Mouse (Mus musculus) liver, embryonic 15.5 days (tissue): ENCODE data around the gene Kcnq5. TPM values are rescaled to one million over a fixed set of nuclear protein-coding genes. Genes with fewer than 3 reads are reported as not detected.

Experiments used
- ATAC-seq: fragments of 200-750 bp; cut with Nextera tagmentation; 2 replicates; pipeline ENCODE4 v1.8.0; 2017; ENCODE audit warnings: moderate number of reproducible peaks, mild to moderate bottlenecking, moderate library complexity; ENCODE audit not compliant: insufficient read depth
- H3K27ac ChIP-seq: fragments of 300-500 bp; sonication (generic); replicated peaks from 2 replicates; pipeline ENCODE4 v1.5.1; 2015; ENCODE audit warnings: mild to moderate bottlenecking, inconsistent platforms
- H3K27me3 ChIP-seq: fragments of 300-500 bp; sonication (generic); 2 replicates; pipeline ENCODE4 v1.6.1; 2015; ENCODE audit warnings: mild to moderate bottlenecking, inconsistent platforms
- H3K36me3 ChIP-seq: fragments of 300-500 bp; sonication (generic); replicated peaks from 2 replicates; pipeline ENCODE4 v1.6.1; 2015; ENCODE audit warnings: moderate library complexity, mild to moderate bottlenecking, inconsistent platforms
- H3K4me1 ChIP-seq: fragments of 300-500 bp; sonication (generic); replicated peaks from 2 replicates; pipeline ENCODE4 v1.6.1; 2015; ENCODE audit warnings: inconsistent platforms
- H3K4me2 ChIP-seq: fragments of 300-500 bp; sonication (generic); 2 replicates; pipeline ENCODE4 v1.6.1; 2015; ENCODE audit warnings: moderate library complexity, mild to moderate bottlenecking, inconsistent platforms
- H3K4me3 ChIP-seq: fragments of 300-500 bp; sonication (generic); replicated peaks from 2 replicates; pipeline ENCODE4 v1.5.1; 2015; ENCODE audit warnings: mild to moderate bottlenecking, inconsistent platforms
- H3K9ac ChIP-seq: fragments of 300-500 bp; sonication (generic); 2 replicates; pipeline ENCODE4 v1.6.1; 2015; ENCODE audit warnings: moderate library complexity, mild to moderate bottlenecking, inconsistent platforms
- H3K9me3 ChIP-seq: fragments of 300-500 bp; sonication (generic); replicated peaks from 2 replicates; pipeline ENCODE4 v1.6.1; 2016; ENCODE audit warnings: inconsistent platforms
- WGBS: fragments of 180-500 bp; shearing (Covaris S2); methylation state at CpG from one replicate; pipeline ENCODE4 v1.1.7; 2015; ENCODE audit warnings: mixed read lengths; ENCODE audit not compliant: insufficient replicate concordance; 5-methylcytosine and 5-hydroxymethylcytosine counted together
- polyA plus RNA-seq: library from polyadenylated mRNA; unstranded; fragments of >200 nt; fragmentation: Nextera tagmentation; extraction: Ambion mirVana; gene quantifications from 2 replicates; pipeline ENCODE4 v1.2.1, GENCODE M21; 2015

The Kcnq5 gene
- polyA plus RNA-seq, 1 experiment from 2014 or later = 0.10 TPM

DNA sequence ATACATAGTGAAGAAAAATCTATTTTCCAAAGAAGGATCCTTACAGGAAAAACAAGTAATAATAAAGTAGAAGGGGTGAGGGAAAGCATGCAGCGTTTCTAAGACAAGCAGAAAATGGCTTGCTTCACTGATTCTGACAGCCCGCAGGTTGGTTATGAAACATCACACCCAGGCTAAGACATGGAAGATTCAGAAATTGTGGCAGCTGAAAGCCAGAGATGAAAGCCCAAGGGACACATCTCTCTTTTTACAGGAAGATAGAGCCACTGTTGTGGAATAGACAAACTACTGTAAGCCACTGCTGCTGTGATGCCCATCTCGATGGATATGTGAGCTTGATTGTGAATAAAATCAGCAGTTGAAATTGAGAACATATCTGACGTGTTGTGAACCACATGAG, 20.9 kb downstream of the Kcnq5 start:
- Histone ChIP-seq H3K27me3 (no peaks in the 10 kb centered on the region), H3K9me3 (no peaks in the 10 kb centered on the region), H3K27ac (no peak overlapping the region), H3K36me3 (no peaks in the 10 kb centered on the region), H3K4me3 (no peak overlapping the region), H3K4me1 (no peaks in the 10 kb centered on the region), H3K4me2 (no peak overlapping the region), H3K9ac (no peak overlapping the region)
- no peak for ATAC-seq
- 51% methylated on average over 4 of the region's 4 CpGs for WGBS

DNA sequence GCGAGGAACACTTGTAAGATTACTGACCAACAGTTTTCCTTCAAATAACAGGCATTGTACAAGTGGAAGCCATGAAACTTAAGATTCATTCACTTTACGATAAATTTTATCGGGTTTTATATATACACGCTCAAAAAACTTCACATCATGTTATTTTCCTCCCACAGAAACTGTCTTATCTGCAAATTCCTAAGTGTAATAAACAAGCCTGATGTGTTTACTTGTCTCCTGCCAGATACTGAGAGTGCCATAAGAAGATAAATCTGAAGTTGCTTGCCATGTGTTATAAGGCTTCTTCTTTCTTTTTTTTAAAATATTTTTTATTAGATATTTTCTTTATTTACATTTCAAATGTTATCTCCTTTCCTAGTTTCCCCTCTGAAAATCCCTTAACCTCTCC, 34.6 kb downstream of the Kcnq5 start:
- 58% methylated on average over 4 of the region's 4 CpGs for WGBS
- H3K9ac ChIP-seq = no peak overlapping the region
- H3K4me2 ChIP-seq = no peak overlapping the region

DNA sequence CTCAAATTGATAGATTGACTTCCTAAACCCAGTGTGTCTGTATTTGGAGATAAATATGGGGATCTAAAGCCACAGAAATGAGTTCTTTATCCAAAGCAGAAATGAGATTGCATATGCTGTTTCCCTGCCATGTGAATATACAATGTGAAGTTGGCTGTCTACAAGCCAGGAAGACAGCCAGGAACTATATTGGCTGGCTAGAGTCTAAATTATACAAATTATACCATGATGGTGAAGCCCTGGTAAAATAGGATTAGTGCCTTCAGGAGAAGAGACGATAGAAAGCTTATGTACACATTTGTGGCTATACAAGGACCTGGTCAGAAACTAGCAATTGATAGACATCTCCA, 38.5 kb downstream of the Kcnq5 start:
- Histone ChIP-seq H3K4me1 (no peaks in the 10 kb centered on the region), H3K9ac (no peak overlapping the region), H3K27me3 (no peaks in the 10 kb centered on the region), H3K4me2 (no peak overlapping the region), H3K36me3 (no peaks in the 10 kb centered on the region), H3K9me3 (no peaks in the 10 kb centered on the region), H3K4me3 (no peak overlapping the region), H3K27ac (no peak overlapping the region)
- WGBS = 53% methylated on average over 1 of the region's 1 CpGs
- ATAC-seq = no peak

More for the DNA sequence above, 34.6 kb downstream of the Kcnq5 start:
- Histone ChIP-seq H3K36me3 (no peaks in the 10 kb centered on the region), H3K27ac (no peak overlapping the region), H3K4me1 (no peaks in the 10 kb centered on the region), H3K4me3 (no peak overlapping the region), H3K27me3 (no peaks in the 10 kb centered on the region), H3K9me3 (no peaks in the 10 kb centered on the region)
- no peak for ATAC-seq

DNA sequence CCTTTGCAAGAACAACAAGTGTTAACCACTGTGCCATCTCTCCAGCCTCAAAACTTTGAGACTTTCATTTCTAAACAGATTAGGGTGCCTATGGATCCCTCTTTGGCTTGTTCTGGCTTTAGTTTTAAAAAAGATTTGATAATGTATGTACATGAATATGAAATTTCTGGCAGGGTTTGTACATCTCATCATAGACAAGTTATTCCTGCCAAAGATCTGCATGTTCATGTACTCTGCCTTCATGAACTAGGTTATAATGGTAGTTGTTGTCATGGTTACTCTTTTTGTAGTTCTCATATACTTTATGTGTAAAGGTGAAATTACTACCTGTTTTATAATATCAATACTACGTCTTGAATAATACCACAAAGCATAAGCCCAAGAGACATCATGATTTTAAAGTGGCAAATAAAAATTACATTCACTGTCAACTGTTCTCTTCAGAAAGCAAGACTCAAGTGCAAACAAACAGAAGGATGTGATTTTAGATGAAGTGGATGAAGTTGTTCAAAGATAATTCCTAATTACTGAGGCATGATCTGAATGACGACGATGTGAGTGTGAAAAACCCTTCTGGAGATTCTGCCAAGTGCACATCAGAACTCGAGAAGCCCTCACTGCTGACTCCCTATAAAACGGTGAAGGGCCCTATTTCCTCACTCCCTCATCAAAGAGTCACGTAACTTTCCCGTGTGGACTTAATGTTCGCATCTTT, 39.0 kb downstream of the Kcnq5 start:
- no peak for ATAC-seq
- Histone ChIP-seq H3K9ac (no peak overlapping the region), H3K27me3 (no peaks in the 10 kb centered on the region), H3K4me1 (no peaks in the 10 kb centered on the region), H3K9me3 (no peaks in the 10 kb centered on the region), H3K4me2 (no peak overlapping the region), H3K36me3 (no peaks in the 10 kb centered on the region), H3K27ac (no peak overlapping the region), H3K4me3 (no peak overlapping the region)
- WGBS = 69% methylated on average over 8 of the region's 8 CpGs

DNA sequence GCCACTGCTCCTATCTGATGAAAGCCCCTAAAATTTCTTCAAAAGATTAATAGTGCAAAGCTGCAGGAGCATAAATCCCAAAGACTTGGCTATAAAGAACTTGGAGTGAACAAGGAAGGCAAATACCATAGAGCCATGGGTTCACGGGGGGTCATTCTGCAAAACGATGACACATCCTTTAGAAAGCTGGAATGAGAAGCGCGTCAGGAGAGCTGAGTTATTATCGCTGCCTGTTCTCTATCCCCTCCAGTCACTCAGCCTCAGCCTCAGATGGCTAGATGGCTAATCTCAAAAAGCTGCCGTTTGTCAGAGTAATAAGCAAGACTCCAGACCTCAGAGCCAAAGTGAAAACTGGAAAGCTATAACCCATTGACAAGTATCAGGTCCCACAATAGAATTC, 42.5 kb downstream of the Kcnq5 start:
- 70% methylated on average over 6 of the region's 6 CpGs for WGBS

DNA sequence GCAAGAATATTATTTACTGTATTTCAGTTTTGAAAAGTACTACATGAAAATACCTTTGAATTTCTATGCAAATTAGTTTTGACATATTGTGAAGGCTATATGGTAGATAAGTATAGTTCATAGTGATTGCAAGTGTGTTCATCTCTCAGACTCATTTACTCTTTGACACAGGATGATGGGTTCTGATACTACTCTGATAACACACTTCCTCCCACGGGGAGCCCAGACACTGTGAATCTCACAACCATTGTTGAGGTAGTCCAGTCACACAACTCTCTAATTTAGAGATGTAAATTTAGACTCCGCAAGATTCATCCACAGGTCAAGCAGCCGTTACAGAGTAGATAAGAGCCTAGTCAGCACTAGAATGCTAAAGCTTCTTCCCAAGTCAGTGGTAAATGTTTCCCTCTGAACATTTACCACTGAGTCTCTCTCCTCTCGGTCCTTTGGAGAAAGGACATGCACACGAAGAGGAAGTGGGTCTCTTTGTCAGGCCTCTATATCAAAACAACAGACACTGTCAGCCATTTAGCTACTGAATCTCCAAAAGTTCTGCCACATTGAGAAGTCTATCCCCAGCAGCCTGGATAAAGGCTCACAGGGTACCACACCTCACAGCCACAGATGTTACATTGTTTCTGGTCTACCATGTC, 65.5 kb downstream of the Kcnq5 start:
- WGBS = 19% methylated on average over 5 of the region's 5 CpGs
- no peak overlapping the region for H3K4me3 ChIP-seq
- ATAC-seq = no peak
- H3K9me3 ChIP-seq = no peaks in the 10 kb centered on the region
- H3K9ac ChIP-seq = no peak overlapping the region
- H3K4me2 ChIP-seq = no peak overlapping the region
- H3K36me3 ChIP-seq = no peaks in the 10 kb centered on the region
- no peaks in the 10 kb centered on the region for H3K4me1 ChIP-seq
- H3K27me3 ChIP-seq = no peaks in the 10 kb centered on the region
- no peak overlapping the region for H3K27ac ChIP-seq

More for the DNA sequence above, 42.5 kb downstream of the Kcnq5 start:
- ATAC-seq = no peak
- no peaks in the 10 kb centered on the region for H3K4me1 ChIP-seq
- H3K27ac ChIP-seq = no peak overlapping the region
- H3K9ac ChIP-seq = no peak overlapping the region
- H3K9me3 ChIP-seq = no peaks in the 10 kb centered on the region
- H3K36me3 ChIP-seq = no peaks in the 10 kb centered on the region
- H3K4me3 ChIP-seq = no peak overlapping the region
- no peak overlapping the region for H3K4me2 ChIP-seq
- no peaks in the 10 kb centered on the region for H3K27me3 ChIP-seq

DNA sequence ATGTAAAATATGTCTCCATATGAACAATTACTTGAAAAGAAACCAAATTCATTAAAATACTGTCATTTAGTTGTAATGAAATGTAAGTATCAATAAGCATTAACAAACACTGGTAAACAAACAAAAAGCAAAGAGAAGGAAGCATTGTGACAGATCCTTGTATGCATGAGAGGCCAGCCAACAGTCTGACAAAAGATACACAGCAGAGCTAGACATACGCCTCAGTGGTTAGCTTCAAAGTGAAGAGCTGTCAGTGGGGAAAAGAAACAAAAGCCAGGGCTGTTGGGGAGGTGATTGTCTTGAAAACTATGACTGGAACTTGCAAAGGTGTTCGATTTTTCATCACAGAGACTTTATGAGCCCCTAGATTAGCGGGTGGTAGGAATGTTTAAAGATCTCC, 78.0 kb downstream of the Kcnq5 start:
- Histone ChIP-seq H3K9me3 (no peaks in the 10 kb centered on the region), H3K27me3 (no peaks in the 10 kb centered on the region), H3K36me3 (no peaks in the 10 kb centered on the region), H3K4me3 (no peak overlapping the region), H3K4me1 (no peaks in the 10 kb centered on the region), H3K4me2 (no peak overlapping the region), H3K27ac (no peak overlapping the region), H3K9ac (no peak overlapping the region)
- 62% methylated on average over 3 of the region's 3 CpGs for WGBS
- ATAC-seq = no peak

DNA sequence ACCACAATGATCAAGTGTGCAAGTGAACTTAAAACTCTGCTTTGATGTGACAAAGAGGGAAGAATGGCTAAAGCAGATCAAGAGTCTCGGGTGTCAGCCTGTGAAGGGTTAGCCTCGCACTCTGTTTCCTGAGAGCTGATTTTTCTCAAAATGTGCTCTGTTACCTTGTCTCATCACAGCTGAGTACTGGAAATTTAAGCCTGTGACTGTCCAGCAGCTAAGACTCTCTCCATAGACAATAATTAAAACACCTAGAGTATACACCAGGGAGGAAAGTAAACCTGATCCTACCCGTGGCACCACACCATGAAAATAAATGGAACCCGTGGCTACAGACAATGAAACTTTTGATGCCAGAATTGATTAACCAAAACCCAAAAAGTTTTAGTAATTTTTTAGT, 90.9 kb downstream of the Kcnq5 start:
- H3K4me1 ChIP-seq = no peaks in the 10 kb centered on the region
- H3K27me3 ChIP-seq = no peaks in the 10 kb centered on the region
- H3K4me2 ChIP-seq = no peak overlapping the region
- no peaks in the 10 kb centered on the region for H3K36me3 ChIP-seq
- ATAC-seq = no peak
- no peaks in the 10 kb centered on the region for H3K9me3 ChIP-seq
- H3K27ac ChIP-seq = no peak overlapping the region
- H3K9ac ChIP-seq = no peak overlapping the region
- no peak overlapping the region for H3K4me3 ChIP-seq
- WGBS = 45% methylated on average over 4 of the region's 4 CpGs

DNA sequence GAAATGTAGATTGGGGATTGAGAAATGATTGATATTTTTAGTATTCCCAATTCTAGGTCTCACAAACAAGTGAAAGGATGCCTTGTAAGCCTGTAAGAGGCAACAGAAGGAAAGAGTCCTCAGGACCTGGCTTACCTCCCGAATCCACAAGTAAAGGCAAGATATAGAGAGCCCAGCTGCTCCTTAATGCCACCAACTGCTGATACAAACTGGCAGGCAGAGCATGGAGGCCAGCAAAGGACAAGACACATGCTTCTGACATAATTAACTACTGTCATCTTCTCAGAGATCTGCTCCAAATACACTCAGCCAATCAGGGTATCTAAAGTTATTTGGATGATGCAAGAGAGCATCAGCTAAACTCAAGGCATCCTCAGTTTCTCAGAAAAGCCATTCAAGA, 93.3 kb downstream of the Kcnq5 start:
- Histone ChIP-seq H3K4me3 (no peak overlapping the region), H3K4me2 (no peak overlapping the region), H3K4me1 (no peaks in the 10 kb centered on the region), H3K9me3 (no peaks in the 10 kb centered on the region), H3K27ac (no peak overlapping the region), H3K36me3 (no peaks in the 10 kb centered on the region), H3K27me3 (no peaks in the 10 kb centered on the region), H3K9ac (no peak overlapping the region)
- ATAC-seq = no peak
- WGBS = 33% methylated on average over 1 of the region's 1 CpGs

DNA sequence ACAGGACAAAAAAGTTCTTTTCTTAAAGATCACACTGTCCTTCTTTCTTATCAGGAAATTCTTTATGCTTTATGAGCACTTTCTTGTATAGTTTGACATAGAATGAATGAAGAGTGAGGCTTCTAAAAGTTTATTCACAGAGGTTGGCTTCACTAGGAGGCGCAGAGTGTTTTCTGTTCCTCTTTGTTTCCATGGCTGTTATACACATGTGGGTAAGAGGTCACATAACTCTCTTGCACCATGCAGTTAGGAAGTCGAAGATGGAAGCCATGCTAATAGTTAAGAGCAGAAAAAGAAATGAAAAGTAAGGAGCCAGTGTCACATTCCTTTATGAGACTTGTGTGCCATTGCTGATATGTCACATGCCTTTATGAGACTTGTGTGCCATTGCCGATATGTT, 105.3 kb downstream of the Kcnq5 start:
- H3K27ac ChIP-seq = no peak overlapping the region
- no peak overlapping the region for H3K4me3 ChIP-seq
- no peaks in the 10 kb centered on the region for H3K27me3 ChIP-seq
- H3K9ac ChIP-seq = no peak overlapping the region
- no peak overlapping the region for H3K4me2 ChIP-seq
- H3K4me1 ChIP-seq = no peaks in the 10 kb centered on the region
- no peak for ATAC-seq
- no peaks in the 10 kb centered on the region for H3K9me3 ChIP-seq
- WGBS = 47% methylated on average over 3 of the region's 3 CpGs
- no peaks in the 10 kb centered on the region for H3K36me3 ChIP-seq

DNA sequence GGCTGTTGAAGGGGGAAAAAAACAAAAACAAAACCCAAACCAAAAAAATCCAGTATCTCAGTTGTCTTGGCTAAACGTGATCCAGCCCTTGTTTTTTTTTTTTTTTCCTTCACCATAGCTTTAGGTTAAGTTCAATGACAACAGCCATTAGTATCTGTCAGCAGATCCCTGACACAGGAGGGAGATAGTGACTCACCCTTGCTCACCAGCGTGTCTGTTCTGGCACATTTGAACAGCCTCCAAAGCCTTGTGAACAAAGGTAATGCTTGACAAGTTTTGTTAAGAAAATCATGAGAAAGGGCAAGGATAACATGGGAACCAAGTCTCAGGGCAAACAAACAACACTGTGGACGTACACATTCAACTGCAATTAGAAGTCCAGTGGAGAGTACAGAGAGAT, 123.2 kb downstream of the Kcnq5 start:
- ATAC-seq = no peak
- no peaks in the 10 kb centered on the region for H3K27me3 ChIP-seq
- 38% methylated on average over 3 of the region's 3 CpGs for WGBS
- H3K27ac ChIP-seq = no peak overlapping the region
- no peaks in the 10 kb centered on the region for H3K36me3 ChIP-seq
- no peak overlapping the region for H3K4me2 ChIP-seq
- H3K9ac ChIP-seq = no peak overlapping the region
- H3K4me1 ChIP-seq = no peaks in the 10 kb centered on the region
- H3K4me3 ChIP-seq = no peak overlapping the region
- no peaks in the 10 kb centered on the region for H3K9me3 ChIP-seq

DNA sequence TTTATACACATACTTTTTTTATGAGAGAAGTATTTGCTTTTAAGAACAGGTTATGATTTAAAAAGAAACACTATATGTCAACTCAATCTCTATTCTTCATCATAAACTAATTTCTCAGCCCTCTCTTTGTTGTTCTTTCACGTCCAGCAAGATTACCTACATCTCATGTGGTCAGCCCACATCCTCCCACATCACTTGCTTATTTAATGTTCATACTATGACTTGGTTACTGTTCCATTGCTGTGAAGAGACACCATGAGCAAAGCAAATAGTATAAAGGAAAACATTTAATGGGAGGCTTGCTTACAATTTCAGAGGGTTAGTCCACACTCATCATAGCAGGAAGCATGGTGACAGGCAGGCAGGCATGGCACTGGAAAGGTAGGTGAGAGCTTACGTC, 124.4 kb downstream of the Kcnq5 start:
- H3K9me3 ChIP-seq = no peaks in the 10 kb centered on the region
- H3K36me3 ChIP-seq = no peaks in the 10 kb centered on the region
- no peaks in the 10 kb centered on the region for H3K4me1 ChIP-seq
- H3K4me2 ChIP-seq = no peak overlapping the region
- H3K9ac ChIP-seq = no peak overlapping the region
- H3K27me3 ChIP-seq = no peaks in the 10 kb centered on the region
- ATAC-seq = no peak
- no peak overlapping the region for H3K4me3 ChIP-seq
- 42% methylated on average over 2 of the region's 2 CpGs for WGBS
- no peak overlapping the region for H3K27ac ChIP-seq
